Mouse (Mus musculus): ENCODE measurements around the gene Appl2.
"Not testable (repeated sequence)": the region's sequence is repeated elsewhere in the genome, so short reads cannot be mapped to it uniquely, and the experiment has no call there.

Appl2 gene

DNA sequence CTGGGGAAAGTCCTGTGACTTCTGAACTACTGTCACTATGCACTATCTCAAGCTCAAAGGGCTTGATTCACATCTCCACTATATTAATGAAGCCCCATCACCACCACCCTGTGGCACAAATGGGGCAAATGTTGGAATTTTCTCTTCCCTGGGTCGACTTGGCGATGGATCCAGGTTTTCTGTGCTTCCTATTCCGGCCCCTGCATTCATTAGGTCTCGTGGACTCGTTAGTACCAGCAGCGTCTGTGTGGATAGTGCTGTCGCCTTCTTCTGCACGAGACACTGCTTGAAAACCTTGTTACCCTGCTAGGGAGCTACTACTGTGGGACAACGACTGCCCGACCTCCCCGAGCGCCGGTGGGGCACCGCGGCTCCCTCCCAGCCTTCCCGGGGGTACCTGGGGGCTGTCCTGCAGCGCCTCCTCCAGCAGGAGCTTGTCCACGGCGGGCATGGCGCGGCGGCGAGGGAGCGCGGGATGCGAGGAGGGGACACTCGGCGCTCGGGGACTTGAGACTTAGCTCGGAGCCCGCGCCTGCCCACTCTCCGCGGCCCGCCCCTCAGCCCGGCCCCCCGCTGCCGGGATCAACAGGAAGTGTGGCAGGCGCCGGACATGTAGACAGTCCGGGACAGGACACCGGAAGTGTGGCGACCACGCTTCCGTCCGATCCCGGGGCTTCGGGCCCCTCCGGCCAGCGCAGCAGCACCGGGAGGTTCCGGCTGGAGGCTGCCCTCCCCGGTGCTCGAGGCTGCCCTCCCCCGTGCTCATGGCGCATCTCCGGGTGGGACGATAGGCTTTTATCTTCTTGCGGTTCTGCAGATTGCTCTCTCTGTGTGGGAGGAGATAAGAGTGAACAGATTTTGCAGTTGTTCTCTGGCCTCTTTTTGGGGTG is at the start of gene Appl2:
TSS of gene Appl2 (minus strand) at position 608 of the 890 bp plus-strand sequence.
- peak; percentile 95 to 98 for DNase-seq

DNA sequence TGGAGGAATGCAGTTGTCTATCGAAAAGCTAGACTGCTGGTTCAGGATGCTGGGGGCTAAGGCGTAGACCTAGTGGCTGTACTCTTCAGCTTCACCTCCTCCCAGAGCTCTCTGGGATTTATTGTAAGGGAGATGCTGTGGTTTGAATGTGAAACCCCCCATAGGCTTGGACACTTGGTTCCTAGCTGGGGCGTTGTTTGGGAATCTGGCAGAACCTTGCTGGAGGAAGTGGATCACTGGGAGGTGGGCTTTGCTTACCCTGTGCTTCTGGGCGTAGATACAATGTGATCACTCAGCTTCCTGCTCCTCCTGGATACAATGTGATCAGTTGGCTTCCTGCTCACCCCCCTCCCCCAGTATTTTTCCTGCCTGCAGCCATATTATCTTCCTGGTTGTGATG is 47.7 kb upstream of the Appl2 start:
- no peak for DNase-seq

DNA sequence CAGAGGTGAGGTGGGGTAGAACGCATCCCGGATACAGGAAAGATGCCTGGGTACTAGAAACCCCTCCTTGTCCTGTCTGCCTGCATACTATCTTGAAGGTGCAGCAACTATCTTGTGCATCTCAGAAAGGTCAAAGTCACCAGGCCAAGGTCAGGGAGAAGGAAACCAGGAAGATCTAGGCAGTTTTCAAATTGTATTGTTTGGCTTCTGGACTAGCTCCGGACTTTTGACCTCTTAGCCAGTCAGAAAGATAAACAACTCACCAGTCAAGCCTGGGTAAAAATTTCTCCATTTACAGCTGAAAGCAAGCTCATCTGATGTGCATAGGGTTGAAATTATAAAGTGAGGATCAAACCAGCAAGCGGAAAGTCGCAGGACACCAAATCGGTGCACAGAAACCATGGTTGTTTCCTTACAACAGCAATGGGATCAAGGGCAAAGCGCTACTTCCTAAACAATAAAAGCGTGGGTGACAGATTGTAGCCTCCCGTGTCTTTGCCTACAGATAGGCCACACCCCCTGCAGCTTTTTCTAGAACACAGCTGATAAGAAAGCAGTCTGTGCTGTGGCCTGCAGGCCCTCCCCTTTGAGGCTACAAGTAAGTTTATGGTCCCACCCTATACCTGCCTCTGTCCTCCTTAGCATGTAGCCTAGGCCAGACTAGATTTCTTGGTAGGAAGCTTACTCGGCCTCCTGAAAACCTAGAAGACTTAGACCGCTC is 43.8 kb upstream of the Appl2 start:
- no peak for DNase-seq

DNA sequence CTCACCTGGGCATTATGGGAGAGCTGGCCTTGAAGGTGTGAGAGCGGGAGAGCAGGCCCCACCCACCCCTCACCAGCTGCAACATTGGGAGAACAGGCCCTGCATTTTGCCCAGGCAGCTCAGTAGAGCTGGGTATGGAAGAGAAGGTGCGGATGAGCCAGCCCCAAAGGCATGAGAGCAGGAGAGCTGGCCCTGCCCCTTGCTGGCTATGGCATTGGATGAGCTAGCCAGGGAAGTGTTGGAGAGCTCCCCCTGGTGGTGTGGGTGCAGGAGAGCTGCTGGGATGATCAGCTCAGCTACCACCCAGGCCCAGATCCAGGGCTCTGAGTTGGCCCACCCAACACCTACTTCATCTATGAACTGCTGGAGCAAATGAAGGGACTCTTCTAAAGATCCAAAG is 39.7 kb upstream of the Appl2 start:
- DNase-seq: no peak

DNA sequence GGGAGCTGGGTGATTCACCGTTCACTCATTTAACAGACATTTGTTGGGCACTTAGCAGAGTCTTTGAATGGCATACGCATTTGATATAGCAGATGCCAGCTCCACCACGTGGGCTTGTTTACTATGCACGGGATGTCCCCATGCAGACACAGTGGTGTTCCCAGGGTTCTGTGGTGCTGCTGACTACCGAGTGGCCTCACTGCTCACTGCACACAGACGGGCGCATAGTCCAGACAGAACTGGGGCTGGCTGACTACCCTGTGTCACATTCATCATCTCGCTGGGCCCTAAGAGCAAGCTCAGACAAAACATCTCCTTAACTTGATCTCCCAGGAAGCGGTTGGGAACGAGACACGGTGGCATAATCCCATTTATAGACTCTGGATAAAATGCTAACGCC is 32.8 kb upstream of the Appl2 start:
- no peak for DNase-seq

DNA sequence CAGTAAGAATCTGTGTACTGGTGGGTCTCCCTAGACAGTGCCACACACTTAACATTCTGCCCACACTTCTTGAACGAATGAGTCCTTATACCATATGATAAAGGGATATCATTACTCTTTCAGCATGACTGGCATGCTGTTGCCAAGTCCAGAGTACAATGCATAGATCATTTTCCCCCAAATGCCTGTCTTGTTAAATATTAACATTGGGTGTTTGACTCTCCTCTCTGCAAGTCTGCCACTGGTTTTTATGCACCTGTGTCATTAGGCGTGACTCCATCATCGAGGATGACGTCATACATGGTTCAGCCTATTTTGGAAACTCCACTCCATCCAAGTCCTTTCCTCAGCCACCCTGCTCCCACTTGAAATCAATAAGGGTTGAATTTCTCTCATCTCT is 18.0 kb upstream of the Appl2 start:
- DNase-seq: no peak

DNA sequence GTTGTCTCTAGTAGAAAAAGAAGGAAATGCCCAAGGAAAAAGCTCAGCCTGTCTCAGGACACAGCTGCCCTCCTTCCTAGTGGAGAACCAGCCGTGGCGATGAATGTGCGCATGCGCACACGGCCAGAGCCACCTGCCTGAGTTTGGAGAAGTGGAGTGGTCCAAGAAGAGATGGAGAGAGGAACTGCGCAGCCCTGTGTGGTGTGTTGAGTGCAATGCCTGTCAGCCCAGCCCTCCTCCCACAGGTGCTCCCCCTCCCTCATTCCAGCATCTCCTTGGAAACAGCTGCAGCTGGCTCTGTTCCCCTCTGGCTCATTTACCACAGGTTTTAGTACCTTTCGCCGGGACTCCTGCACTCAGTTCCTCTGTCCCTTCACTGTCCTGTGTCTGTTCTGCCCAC is 13.4 kb upstream of the Appl2 start:
- no peak for DNase-seq

DNA sequence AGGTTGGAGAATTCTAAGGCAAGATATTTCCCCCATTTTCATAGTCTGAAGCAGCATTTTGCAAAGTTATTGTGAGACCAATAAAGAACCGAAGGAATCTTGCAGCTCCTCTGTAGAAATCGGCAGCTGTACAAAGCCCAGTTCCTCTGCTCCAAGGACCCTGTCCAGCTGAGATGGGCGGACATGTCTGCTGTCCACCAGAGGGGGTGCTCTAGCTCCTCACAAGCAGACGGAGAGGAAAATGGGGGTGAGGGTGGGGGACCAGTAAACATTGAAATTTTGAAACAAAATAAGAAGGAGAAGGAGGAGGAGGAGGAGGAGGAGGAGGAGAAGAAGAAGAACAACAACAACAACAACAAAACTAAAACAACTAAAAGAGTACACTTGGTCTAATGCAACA is 12.1 kb upstream of the Appl2 start:
- DNase-seq: no peak

DNA sequence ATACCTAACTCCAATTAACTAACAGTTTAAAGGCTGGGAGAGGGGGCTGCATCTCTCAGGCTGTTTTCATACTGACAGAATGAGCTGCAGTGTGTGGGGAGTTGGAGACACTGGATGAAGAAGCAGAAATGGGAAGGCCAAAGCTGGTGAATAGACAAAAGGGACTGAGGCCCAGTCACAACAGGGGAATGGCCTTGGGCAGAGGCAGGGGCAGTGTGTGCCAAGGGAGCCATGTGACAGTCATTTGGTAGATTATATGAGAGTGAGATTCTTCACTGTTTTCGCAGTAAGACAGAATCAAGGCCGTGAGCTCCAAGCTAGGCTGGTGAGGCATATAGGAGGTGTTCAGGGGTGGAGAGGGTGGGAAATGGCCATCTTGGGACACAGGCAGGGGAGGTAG is 6.1 kb upstream of the Appl2 start:
- DNase-seq: no peak

DNA sequence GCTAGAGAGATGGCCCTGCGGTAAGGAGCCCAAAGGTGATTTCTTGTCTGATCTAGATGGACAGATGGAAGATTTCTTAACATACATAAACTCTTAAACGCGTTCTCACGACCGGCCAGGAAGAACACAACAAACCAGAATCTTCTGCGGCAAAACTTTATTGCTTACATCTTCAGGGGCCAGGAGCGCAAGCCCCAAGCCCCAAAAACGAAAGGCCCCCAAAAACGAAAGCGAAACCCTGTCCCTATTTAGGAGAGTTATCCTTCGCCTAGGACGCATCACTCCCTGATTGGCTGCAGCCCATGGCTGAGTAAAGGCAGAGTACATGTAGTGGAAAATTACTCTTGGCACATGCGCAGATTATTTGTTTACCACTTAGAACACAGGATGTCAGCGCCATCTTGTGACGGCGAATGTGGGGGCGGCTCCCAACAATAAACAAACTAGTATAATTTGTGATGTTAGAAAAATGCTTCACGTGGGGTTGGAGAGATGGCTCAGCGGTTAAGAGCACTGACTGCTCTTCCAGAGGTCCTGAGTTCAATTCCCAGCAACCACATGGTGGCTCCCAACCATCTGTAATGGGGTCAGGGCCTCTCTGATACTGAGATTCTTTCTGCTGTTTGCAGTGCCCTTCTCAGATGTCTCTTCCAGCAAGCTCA is 3.8 kb upstream of the Appl2 start:
- DNase-seq: not testable (repeated sequence)

DNA sequence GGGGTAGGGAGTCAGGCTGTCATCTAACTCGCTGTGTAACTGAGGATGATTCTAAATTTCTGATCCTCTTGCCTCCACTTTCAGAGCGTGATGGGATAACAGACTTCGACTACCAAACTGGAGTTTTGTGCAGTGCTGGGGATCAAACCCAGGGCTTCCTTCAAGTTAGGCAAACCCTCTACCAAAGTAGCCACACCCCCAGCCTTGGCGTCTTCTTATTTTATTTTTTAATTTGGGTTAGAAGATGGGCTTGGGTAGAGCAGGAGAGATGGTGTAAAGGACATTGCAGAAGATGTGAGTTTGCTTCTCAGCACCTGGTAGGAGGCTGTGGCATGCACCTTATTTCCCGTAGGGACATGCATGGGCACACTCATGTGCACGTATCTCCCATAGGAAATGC is 499 bp upstream of the Appl2 start:
- no peak for DNase-seq

DNA sequence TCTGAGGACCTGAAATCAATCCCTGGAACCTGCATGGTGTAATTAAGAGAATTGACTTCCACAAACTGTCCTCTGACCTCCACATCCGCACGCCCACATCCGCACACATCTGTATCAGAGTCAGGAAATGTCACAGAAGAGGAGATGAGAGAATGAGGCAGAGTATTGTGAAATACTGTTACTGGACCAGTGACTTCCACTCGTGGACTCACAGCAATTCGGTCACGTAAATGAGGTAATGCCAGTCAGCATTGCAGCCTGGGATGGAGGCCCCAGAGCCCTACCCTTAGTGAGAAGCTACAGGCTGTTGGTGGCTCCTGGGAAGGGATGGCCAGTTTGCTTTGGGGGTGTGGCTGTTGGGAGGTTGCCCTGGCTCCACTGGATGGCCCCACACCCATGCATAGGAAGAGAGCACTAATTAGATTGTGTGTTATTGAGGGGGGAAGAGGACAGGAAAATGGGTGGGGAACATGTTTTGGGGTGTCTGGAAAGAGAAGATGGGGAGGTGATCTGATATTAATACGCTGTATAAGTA is 2.1 kb downstream of the Appl2 start:
- no peak for DNase-seq

DNA sequence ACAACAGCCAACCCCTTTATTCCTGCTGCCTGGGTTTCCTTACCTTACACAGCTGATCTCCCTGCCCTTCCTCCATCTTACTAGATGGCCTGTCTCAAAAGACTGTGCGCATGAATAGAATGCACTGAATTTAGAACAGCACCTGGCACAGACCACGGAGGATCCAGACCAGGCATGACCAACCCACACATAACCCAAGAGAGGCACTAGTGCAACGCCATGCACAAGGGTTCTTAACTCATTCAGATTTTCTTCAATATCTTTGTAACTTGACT is 2.9 kb downstream of the Appl2 start:
- DNase-seq: no peak

DNA sequence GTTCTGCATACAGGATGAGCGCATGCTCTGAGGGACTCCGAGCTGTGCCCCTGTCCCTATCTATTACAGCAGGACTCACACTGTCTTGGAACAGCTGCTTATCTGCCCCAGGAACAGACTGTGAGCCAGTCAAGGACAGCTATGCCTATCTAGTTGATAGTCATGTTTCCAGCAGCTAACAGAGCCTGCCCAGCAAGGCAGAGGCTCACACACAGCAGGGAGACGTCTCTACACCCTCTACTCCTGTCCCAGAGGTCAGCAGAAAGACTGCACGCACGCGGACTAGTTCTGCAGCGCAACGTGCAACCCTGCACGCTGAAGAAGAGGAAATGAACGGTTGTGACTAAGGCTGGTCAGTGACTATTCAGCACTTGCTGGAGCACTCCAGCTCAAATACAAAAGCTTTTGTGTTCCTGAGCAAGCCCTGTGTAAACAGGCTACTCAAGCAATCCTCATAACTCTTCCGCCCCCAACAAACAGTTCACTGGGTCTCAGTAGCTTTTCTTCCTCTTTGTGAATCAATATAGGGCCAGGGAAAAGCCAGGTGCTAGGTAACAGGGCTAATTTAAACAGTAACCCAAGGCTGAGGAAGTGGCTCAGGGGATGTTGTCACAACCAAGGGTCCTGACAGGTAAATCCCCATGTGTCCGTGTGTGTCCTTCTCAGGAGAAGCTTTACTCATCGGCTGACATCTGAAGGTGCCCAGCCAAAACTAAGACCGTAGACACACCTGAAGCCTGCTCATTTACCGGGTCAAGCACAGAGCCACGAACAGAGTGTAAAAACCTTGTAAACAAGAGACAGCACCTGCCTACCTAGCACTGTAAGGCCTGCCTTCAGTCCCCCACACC is 3.4 kb downstream of the Appl2 start:
- no peak for DNase-seq

DNA sequence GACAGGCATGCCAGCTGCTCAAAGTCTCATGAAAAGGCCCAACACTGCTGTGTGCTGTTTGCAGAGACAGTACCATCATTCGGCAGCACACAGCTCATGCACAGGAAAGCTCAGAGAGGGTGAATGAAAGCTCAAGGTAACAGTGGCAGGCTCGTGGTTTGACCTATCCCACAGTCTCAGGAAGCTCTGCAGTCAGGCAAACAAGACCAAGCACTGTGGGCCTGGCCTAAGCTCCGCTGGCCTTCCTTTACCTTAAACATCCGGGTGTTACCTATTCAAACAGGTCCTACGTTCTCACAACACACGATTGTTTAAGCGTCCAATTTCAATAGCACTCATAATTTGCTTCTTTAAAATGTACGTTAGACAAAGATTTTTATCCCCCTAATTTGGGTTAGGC is 4.4 kb downstream of the Appl2 start:
- DNase-seq: no peak

DNA sequence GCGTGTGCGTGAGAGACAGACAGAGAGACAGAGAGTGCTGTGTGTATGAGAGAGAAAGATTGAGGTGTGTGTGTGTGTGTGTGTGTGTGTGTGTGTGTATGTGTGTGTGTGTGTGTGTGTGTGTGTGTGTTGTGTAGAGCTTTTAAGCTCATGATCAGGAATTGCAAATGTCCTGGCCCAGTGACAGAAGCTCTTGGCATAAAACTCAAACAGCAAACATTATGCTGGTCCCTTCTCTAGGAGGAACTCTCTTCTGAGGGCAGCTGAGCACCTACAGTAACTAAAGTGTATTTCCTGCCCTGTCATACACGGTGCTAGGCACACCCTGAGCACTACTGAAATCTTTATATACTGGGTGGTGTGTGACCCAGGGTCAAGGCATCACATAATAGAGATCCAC is 6.9 kb downstream of the Appl2 start:
- no peak for DNase-seq

DNA sequence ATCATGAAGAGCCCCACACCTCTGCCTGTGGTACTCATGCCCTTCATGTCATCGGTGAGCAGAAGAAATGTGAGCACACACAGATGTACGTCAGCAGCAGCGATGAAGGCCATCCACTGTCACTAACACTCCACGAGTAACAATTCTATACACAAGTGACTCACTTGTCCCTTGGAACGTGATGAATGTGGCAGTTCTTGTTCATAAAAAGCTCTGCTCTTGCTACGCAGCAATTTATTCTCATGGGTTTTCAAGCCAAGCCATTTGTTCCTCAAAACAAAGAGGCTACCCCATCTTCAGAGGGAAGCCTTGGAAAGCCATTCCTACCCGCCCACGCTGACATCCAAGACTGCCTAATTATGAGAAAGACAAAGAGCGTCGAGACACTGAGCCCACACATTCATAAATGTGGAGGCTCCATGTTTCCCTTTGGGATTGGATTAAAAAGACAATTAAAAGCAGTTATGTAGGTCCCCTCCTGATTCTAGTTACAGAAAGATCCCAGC is 8.6 kb downstream of the Appl2 start:
- DNase-seq: no peak

DNA sequence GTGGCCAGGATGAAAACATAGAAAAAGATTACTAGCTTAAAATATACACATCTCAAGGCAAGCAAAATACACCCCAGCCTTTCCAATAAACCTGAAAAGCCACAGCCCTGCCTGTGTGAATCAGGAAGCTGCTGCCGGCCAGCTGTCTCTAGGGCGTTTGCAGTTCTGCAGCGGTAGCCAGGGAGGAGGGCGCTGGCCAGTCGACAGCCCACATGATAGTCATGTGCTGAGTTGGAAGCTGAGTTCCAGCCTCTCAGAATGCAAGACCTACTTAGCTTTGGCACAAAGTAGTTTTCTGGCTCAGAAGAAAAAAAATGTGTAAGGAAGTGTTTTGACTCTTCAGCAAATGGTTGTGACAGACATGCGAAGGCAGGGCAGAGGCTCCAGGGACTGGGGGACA is 11.2 kb downstream of the Appl2 start:
- peak; percentile 87 to 91 for DNase-seq

DNA sequence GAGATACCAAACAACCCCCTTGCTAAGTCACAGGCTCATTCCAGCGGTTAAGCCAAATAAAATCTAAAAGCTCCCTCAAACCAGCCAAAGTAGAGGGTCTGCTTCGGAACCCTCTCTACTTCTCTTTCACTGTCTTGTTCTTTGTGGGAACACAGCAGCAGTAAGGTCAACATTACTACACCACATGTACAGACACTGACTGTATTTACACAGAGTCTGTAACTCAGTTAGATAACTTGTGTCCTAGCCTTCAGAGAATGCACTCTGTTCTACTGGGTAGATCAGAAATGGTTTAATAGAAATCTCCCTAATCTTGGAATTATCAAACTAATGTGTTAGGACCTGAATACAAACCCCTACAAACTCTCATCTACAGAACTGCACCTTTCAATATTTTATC is 12.3 kb downstream of the Appl2 start:
- DNase-seq: no peak

DNA sequence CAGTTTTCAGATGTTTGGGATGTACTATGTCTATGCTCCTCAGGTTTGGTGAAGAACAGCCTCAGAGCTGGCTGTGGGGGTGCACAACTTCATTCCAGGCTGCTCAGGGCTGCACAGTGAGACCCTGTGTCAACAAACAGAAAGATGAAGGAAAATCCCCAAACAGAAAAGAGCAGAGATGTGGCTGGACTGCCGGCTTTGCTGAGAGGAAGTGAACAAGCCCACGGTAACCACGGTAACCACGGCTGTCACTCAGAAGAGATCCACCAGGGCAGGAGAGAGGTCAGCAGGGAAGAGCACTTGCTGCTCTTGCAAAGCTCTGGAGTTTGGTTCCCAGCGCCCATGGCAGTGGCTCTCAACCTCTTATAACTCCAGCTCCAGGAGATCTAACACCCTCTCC is 14.1 kb downstream of the Appl2 start:
- DNase-seq: peak; percentile 47 to 67

DNA sequence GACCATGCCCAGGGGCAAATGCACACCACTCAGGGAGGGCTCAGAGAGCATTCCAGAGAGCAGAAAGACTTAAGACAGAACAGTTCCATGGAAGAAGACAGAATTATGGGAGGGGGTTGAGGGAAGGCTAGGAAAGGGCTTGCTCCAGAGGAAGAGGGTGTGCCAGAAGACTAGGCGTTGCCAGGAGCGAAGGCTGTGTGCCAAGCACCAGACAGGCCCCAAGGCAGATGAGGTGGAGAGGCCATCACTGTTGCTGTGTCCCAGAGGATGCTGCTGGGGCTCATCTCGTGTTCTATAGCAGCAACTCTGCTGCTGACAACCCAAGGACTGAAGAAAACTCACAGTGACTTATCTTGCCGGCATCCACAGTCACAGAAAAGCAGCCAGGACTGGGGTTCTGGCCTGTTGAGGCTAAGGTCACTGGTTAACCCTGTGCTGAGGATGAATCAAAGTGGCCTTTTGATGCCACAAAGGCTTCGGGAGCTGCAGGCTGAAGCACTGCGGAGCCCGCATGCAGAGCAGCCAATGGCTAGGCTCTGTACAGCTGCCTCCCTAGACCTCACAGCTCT is 15.6 kb downstream of the Appl2 start:
- DNase-seq: no peak

DNA sequence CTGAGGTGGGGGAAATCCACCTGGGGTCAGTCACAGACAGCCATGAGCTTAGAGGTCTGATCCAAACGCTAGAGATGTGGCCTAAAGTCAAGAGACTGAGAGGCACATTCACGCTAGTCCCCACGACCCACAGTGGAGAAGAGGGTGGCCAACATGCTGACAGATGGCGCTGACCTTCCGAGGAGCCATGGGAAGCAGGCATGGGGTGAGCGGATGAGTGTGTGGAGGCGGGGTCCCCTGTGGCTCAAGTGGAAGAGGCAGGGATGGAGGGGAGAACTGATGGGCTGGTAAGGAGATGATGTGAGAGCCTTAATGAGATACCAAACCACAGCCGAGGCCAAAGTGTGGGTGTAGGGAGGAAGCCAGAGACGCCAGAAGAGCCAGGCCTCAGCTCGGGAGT is 16.8 kb downstream of the Appl2 start:
- DNase-seq: no peak
